Mouse (Mus musculus) lung, postnatal 0 days (tissue): ENCODE data around the gene Gm20388. TPM values are rescaled to one million over a fixed set of nuclear protein-coding genes. Genes with fewer than 3 reads are reported as not detected.

Source experiments
- ATAC-seq: fragments of 200-750 bp; cut with Nextera tagmentation; 2 replicates; pipeline ENCODE4 v1.8.0; 2017; ENCODE audit warnings: moderate library complexity
- DNase-seq: peaks from one replicate; pipeline ENCODE4 v3.0.0-alpha.2; 2016; ENCODE audit warnings: low spot score
- H3K27ac ChIP-seq: fragments of 300-500 bp; sonication (generic); 2 replicates; pipeline ENCODE4 v1.5.1; 2014; ENCODE audit warnings: antibody characterized with exemption, mild to moderate bottlenecking, low read length, mixed read lengths
- H3K27me3 ChIP-seq: fragments of 300-500 bp; sonication (generic); replicated peaks from 2 replicates; pipeline ENCODE4 v1.6.1; 2014; ENCODE audit warnings: low read length, mixed read lengths; ENCODE audit not compliant: insufficient read depth
- H3K36me3 ChIP-seq: fragments of 300-500 bp; sonication (generic); 2 replicates; pipeline ENCODE4 v1.6.1; 2014; ENCODE audit warnings: low read length, mixed read lengths; ENCODE audit not compliant: insufficient read depth
- H3K4me1 ChIP-seq: fragments of 300-500 bp; sonication (generic); 2 replicates; pipeline ENCODE4 v1.6.1; 2014; ENCODE audit warnings: antibody characterized with exemption, low read depth, low read length, mixed read lengths; ENCODE audit not compliant: insufficient read depth
- H3K4me2 ChIP-seq: fragments of 300-500 bp; sonication (generic); replicated peaks from 2 replicates; pipeline ENCODE4 v1.6.1; 2014; ENCODE audit warnings: low read depth, mild to moderate bottlenecking, low read length, moderate library complexity, mixed read lengths
- H3K4me3 ChIP-seq: fragments of 300-500 bp; sonication (generic); 2 replicates; pipeline ENCODE4 v1.5.1; 2014; ENCODE audit warnings: low read depth, low read length
- H3K9ac ChIP-seq: fragments of 300-500 bp; sonication (generic); replicated peaks from 2 replicates; pipeline ENCODE4 v1.6.1; 2014; ENCODE audit warnings: low read depth, mild to moderate bottlenecking
- H3K9me3 ChIP-seq: fragments of 300-500 bp; sonication (generic); 2 replicates; pipeline ENCODE4 v1.6.1; 2016; ENCODE audit warnings: low read length, mixed read lengths
- CTCF ChIP-seq: IDR thresholded peaks from 2 replicates; pipeline ENCODE4 v1.5.1; 2016; ENCODE audit warnings: antibody characterized with exemption, mild to moderate bottlenecking
- EP300 ChIP-seq: IDR thresholded peaks from 2 replicates; pipeline ENCODE4 v1.6.1; 2016; ENCODE audit warnings: antibody characterized with exemption, mild to moderate bottlenecking, control low read depth
- WGBS: fragments of 180-500 bp; shearing (Covaris S2); extraction: QIAGEN DNeasy Blood & Tissue Kit; methylation state at CpG from one replicate; pipeline ENCODE4 v1.1.7; 2014; 5-methylcytosine and 5-hydroxymethylcytosine counted together
- polyA plus RNA-seq: library from polyadenylated mRNA; unstranded; fragments of >200 nt; fragmentation: Nextera tagmentation; extraction: Ambion mirVana; gene quantifications from 2 replicates; pipeline ENCODE4 v1.2.1, GENCODE M21; 2015

Gene Gm20388
- polyA plus RNA-seq, 1 experiment from 2014 or later, result not detected

DNA sequence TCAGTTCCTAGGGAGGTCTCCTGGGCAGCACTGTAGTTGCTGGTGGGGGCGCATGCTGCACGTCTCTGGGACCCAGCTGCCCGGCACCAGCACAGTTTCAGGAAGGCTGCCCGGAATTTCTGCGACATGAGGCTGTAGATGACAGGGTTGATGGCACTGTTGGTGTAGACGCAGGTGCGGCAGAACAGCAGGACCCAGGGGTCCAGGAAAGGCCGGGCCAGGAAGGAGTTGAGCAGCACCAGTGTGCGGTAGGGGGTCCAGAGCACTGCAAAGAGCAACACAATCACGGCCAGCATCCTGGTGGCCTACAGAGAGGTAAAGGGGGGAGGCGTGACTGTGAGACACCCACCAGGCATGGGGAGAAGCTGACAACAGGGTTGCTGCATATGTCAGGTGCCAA lies 2446.6 kb downstream of the Gm20388 start:
- H3K9me3 ChIP-seq, result no peaks in the 10 kb centered on the region
- no peaks in the 10 kb centered on the region for H3K4me1 ChIP-seq
- no peaks in the 10 kb centered on the region for H3K36me3 ChIP-seq
- DNase-seq (no peak), ATAC-seq (no peak)
- no peaks in the 10 kb centered on the region for H3K27me3 ChIP-seq
- no peak overlapping the region for H3K4me2 ChIP-seq
- TF ChIP-seq CTCF, result no peak
- TF ChIP-seq EP300, result no peak
- 57% methylated on average over 11 of the region's 11 CpGs for WGBS
- no peak overlapping the region for H3K27ac ChIP-seq
- no peak overlapping the region for H3K4me3 ChIP-seq
- H3K9ac ChIP-seq, result no peak overlapping the region

DNA sequence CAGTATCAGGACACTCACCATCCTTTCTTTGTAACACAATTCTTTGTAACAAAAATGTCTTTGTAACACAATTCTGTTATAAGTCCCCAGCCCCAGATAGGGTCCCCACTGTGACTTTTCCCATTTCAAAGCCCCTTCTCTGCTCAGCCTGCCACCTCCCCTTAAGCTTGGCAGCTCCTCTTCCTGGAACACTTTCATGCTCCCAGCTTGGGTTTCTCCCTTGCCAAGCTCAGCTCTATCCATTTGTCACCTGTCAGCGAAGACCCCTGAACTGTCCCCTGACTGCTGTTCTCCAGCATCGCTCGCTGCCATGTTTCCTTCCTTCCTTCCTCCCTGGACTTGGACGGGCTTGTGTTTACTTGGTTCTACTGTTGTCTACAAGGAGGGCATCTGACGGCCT lies 2447.0 kb downstream of the Gm20388 start:
- WGBS, result 65% methylated on average over 5 of the region's 5 CpGs
- H3K9ac ChIP-seq, result no peak overlapping the region
- no peaks in the 10 kb centered on the region for H3K27me3 ChIP-seq
- H3K36me3 ChIP-seq, result no peaks in the 10 kb centered on the region
- H3K9me3 ChIP-seq, result no peaks in the 10 kb centered on the region
- no peak overlapping the region for H3K4me2 ChIP-seq
- TF ChIP-seq CTCF, result no peak
- no peak for TF ChIP-seq EP300
- H3K4me3 ChIP-seq, result no peak overlapping the region
- no peak overlapping the region for H3K27ac ChIP-seq
- DNase-seq (no peak), ATAC-seq (no peak)
- H3K4me1 ChIP-seq, result no peaks in the 10 kb centered on the region

DNA sequence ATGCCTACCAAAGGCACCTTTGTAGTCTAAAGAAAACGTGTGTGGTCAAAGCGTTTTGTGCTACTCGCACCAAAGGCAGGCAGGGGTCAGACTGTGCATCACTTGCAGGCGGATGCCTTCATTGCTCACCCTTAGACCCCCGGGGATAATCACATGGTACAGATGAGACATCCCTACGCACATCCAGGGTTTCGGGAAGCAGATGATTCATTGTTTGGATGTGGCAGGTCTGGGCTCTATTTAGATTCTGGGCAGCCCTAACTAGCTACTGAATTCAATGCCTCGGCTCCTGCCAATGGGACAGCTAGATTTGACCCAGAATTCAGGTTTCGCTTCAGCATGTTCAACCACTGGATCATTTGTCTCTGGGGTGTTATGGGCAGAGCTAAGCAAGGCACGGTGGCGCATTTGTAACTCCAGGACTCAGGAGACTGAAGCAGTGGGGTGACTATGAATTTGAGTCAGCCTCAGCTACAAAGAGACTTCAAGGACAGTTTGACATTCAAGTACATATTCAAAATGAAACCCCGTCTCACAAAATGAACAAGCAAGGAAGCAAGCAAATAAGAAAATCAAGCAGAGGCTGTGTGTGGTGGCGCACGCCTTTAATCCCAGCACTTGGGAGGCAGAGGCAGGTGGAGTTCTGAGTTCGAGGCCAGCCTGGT lies 2448.6 kb downstream of the Gm20388 start:
- no peak for DNase-seq
- 75% methylated on average over 15 of the region's 15 CpGs for WGBS

DNA sequence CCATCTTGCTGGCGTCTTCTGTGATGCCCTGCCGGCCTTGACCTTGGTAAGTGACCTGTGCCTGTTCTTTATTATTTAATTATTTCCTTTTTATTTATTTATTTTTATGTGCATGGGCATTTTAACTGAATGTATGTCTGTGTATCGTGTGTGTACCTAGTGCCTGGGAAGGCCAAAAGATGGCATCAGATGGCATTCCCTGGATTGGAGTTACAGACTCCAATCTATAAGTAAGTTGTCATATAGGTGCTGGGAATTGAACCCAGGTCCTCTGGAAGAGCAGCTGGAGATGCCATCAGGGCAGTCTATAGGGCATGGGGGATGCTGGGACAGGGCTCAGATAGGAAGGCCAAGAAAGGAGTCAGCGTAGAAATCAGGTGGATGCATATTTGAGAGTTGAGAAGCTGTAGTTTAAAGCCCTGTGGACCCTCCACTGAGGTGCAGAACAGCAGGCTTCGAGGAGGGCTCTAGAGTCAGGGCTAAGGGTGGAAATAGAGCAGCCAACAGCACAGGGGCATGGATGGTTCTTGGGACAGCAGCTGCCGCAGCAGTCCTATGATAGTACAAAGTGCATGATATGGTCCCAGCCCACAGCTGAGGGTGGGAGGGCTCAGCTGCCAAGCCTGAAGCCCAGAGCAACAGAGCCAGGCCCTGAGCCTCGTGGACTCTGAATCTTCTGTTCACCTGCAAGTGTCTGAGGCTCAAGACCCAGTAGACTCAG lies 2450.2 kb downstream of the Gm20388 start, which contains the start of gene Trhr2:
TSS of gene Trhr2 (minus strand) at position 51 of the 721 bp plus-strand sequence.
- no peak for DNase-seq
- 70% methylated on average over 7 of the region's 7 CpGs for WGBS

More for the DNA sequence above, 2448.6 kb downstream of the Gm20388 start:
- Histone ChIP-seq H3K27me3 (no peaks in the 10 kb centered on the region), H3K4me1 (no peaks in the 10 kb centered on the region), H3K9ac (no peak overlapping the region), H3K36me3 (no peaks in the 10 kb centered on the region), H3K27ac (no peak overlapping the region), H3K4me3 (no peak overlapping the region), H3K9me3 (no peaks in the 10 kb centered on the region), H3K4me2 (no peak overlapping the region)
- no peak for ATAC-seq
- TF ChIP-seq EP300 (no peak), CTCF (no peak)

DNA sequence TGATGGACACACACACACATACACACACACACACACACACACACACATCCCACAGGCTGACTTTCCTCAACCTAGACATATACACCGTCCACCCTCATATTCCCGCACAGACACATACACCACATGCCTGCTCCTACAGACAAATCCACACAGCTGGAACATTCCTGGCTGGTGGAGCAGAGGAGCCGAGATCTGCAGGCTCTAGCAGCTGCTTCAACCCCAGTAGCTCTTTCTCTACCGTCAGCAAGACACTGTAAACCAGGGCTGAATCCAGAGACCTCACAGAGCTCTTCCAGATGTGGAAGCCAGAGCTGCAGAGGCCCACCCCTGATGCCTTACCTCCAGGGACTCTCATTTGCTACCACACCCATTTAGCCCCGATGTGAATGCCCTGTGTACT lies 2451.6 kb downstream of the Gm20388 start:
- 40% methylated on average over 5 of the region's 5 CpGs for WGBS
- Histone ChIP-seq H3K36me3 (no peaks in the 10 kb centered on the region), H3K9ac (no peak overlapping the region), H3K4me3 (no peak overlapping the region), H3K4me2 (no peak overlapping the region), H3K4me1 (no peaks in the 10 kb centered on the region), H3K27me3 (no peaks in the 10 kb centered on the region), H3K27ac (no peak overlapping the region), H3K9me3 (no peaks in the 10 kb centered on the region)
- ATAC-seq (no peak), DNase-seq (no peak)
- TF ChIP-seq EP300, result no peak
- TF ChIP-seq CTCF, result no peak

More for the DNA sequence above, 2450.2 kb downstream of the Gm20388 start, which contains the start of gene Trhr2:
- Histone ChIP-seq H3K27ac (no peak within 1 kb of the TSS), H3K27me3 (no peaks in the 10 kb centered on the region), H3K9ac (no peak within 1 kb of the TSS), H3K4me3 (no peak within 1 kb of the TSS), H3K9me3 (no peaks in the 10 kb centered on the region), H3K36me3 (no peaks in the 10 kb centered on the region), H3K4me2 (no peak within 1 kb of the TSS), H3K4me1 (no peaks in the 10 kb centered on the region)
- no peak for ATAC-seq
- TF ChIP-seq CTCF (no peak), EP300 (no peak)

DNA sequence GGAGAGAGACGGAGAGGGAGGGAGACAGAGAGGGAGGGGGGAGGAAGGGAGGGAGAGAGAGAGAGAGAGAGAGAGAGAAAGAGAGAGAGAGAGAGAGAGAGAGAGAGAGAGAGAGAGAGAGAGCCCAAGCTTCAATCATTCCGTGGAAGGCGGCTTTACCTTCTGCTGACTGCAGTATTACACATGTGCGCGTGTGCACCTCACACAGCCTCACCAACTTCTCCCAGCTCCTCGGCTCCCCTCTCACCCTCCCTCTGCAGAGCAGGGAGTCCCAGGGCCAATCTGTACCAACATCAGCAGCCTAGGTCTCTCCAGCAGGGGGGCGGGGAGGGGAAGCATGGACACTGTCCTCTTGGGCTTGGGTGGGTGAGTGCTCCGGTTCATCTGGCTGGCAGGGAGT lies 2452.3 kb downstream of the Gm20388 start:
- DNase-seq (no peak), ATAC-seq (no peak)
- WGBS, result 20% methylated on average over 5 of the region's 8 CpGs
- no peak overlapping the region for H3K9ac ChIP-seq
- H3K27ac ChIP-seq, result no peak overlapping the region
- H3K4me2 ChIP-seq, result no peak overlapping the region
- H3K27me3 ChIP-seq, result no peaks in the 10 kb centered on the region
- H3K36me3 ChIP-seq, result no peaks in the 10 kb centered on the region
- no peak overlapping the region for H3K4me3 ChIP-seq
- H3K4me1 ChIP-seq, result no peaks in the 10 kb centered on the region
- TF ChIP-seq CTCF, result no peak
- TF ChIP-seq EP300, result no peak
- no peaks in the 10 kb centered on the region for H3K9me3 ChIP-seq
